Mouse (Mus musculus) olfactory bulb, adult 2 months (tissue): ENCODE data around the gene Grsf1.

ENCODE experiments used
- CTCF ChIP-seq: fragments of 200-500 bp; IDR thresholded peaks from 2 replicates; pipeline ENCODE4 v1.5.1; 2012; ENCODE audit warnings: low read depth, mild to moderate bottlenecking, low read length, moderate library complexity; ENCODE audit not compliant: insufficient read depth
- POLR2A ChIP-seq: fragments of 200-500 bp; IDR thresholded peaks from 2 replicates; pipeline ENCODE4 v1.6.1; 2012; ENCODE audit warnings: mild to moderate bottlenecking, low read depth, low read length, moderate library complexity; ENCODE audit not compliant: insufficient read depth

GRCm38 (mm10) chr5:88645405-88645804 is 30.6 kb downstream of the Grsf1 start:
- TF ChIP-seq CTCF, result no peak
- no peak for TF ChIP-seq POLR2A
